10 mouse cellular contexts compared by ENCODE assay signal in the genomic region with DNA sequence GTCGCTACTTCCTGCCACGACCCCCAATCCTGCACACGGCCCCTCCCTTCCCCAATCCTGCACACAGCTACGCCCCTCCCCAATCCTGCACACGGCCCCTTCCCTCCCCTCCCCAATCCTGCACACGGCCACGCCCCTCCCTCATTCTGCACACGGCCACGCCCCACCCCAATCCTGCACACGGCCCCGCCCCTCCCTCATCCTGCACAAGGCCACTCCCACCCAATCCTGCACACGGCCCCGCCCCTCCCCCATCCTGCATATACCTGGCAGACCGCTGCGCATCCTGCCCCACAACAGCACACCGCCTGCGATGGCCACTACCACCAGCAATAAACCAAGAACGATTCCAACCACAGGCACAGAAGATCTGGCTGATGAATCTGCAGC. TPM values are rescaled to one million over a fixed set of nuclear protein-coding genes. Genes with fewer than 3 reads are reported as not detected.
A peak's percentile ranks its signal among the peaks of the same experiment; 100 is the strongest.
DNase-seq lines count a peak whose midpoint lies in the region; ATAC-seq lines count a peak whose summit lies in the region.
"Had no signal": no experiment of that assay in that cellular context is flagged by ENCODE, and none has a peak within 500 bp of the region (broad histone marks: within the 10 kb centered on the region; RNA-seq: fewer than 3 reads in every experiment).

No protein-coding gene starts in this region.

- ATAC-seq in hindbrain, embryonic 13.5 days (ENCODE audit: low FRiP score) = no peak
- no peak for ATAC-seq in limb, embryonic 11.5 days (ENCODE audit: insufficient number of reproducible peaks, low FRiP score, low TSS enrichment, low read depth)
- no peak for ATAC-seq in forebrain, embryonic 13.5 days

- H3K36me3 ChIP-seq in hindbrain, embryonic 10.5 days = peaks cover 1% of the 10 kb centered on the region
- H3K36me3 ChIP-seq in hindbrain, embryonic 13.5 days = no peaks in the 10 kb centered on the region
- H3K36me3 ChIP-seq in limb, embryonic 11.5 days (ENCODE audit: control insufficient read depth, insufficient read depth, low read length) = peaks cover 2% of the 10 kb centered on the region; the same call in 1 of the 2 replicates
- H3K36me3 ChIP-seq in forebrain, embryonic 13.5 days (ENCODE audit: poor library complexity, severe bottlenecking) = peaks cover 1% of the 10 kb centered on the region; the same call in 1 of the 2 replicates

- no peak overlapping the region for H3K4me2 ChIP-seq in hindbrain, embryonic 13.5 days
- peak overlapping the region; percentile 0; the same call in 1 of the 2 replicates for H3K4me2 ChIP-seq in limb, embryonic 11.5 days (ENCODE audit: low read depth, severe bottlenecking)
- no peak overlapping the region for H3K4me2 ChIP-seq in forebrain, embryonic 13.5 days
- H3K4me2 ChIP-seq: midbrain, embryonic 12.5 days had no signal

- H3K27me3 ChIP-seq in hindbrain, embryonic 10.5 days (ENCODE audit: insufficient read depth, poor library complexity, severe bottlenecking) = peaks cover 11% of the 10 kb centered on the region
- H3K27me3 ChIP-seq in hindbrain, embryonic 13.5 days = peaks cover 4% of the 10 kb centered on the region; the same call in 1 of the 2 replicates
- H3K27me3 ChIP-seq in limb, embryonic 11.5 days (ENCODE audit: control insufficient read depth, insufficient read depth, low read length) = no peaks in the 10 kb centered on the region
- no peaks in the 10 kb centered on the region for H3K27me3 ChIP-seq in forebrain, embryonic 13.5 days

- no peak overlapping the region for H3K9ac ChIP-seq in hindbrain, embryonic 13.5 days
- no peak overlapping the region for H3K9ac ChIP-seq in limb, embryonic 11.5 days (ENCODE audit: low read length)
- no peak overlapping the region for H3K9ac ChIP-seq in forebrain, embryonic 13.5 days
- H3K9ac ChIP-seq: midbrain, embryonic 12.5 days had no signal

- WGBS in hindbrain, embryonic 10.5 days = 37% methylated on average over 18 of the region's 18 CpGs
- WGBS in hindbrain, embryonic 13.5 days = 41% methylated on average over 15 of the region's 18 CpGs
- WGBS in limb, embryonic 11.5 days = 20% methylated on average over 17 of the region's 18 CpGs
- 37% methylated on average over 18 of the region's 18 CpGs for WGBS in forebrain, embryonic 13.5 days

- H3K9me3 ChIP-seq in hindbrain, embryonic 10.5 days = no peaks in the 10 kb centered on the region
- no peaks in the 10 kb centered on the region for H3K9me3 ChIP-seq in hindbrain, embryonic 13.5 days
- no peaks in the 10 kb centered on the region for H3K9me3 ChIP-seq in limb, embryonic 11.5 days (ENCODE audit: control insufficient read depth, low read length)
- no peaks in the 10 kb centered on the region for H3K9me3 ChIP-seq in forebrain, embryonic 13.5 days (replicated peaks)
- H3K9me3 ChIP-seq: midbrain, embryonic 12.5 days had no signal

- peak overlapping the region; percentile 16; the same call in 1 of the 2 replicates for H3K4me3 ChIP-seq in hindbrain, embryonic 10.5 days
- H3K4me3 ChIP-seq in hindbrain, embryonic 13.5 days = no peak overlapping the region
- H3K4me3 ChIP-seq in limb, embryonic 11.5 days (ENCODE audit: low read depth, low read length) = no peak overlapping the region
- H3K4me3 ChIP-seq in forebrain, embryonic 13.5 days = no peak overlapping the region
- H3K4me3 ChIP-seq: midbrain, embryonic 12.5 days had no signal

- DNase-seq in hindbrain, embryonic 10.5 days (ENCODE audit: low spot score) = peak; percentile 33
- DNase-seq in CD4-positive, CD25-positive, alpha-beta regulatory T cell, adult 2 months (ENCODE audit: low read depth, low spot score) = peak; percentile 58
- peak; percentile 31 for DNase-seq in NIH3T3 (ENCODE audit: low read depth)
- peak; percentile 71 for DNase-seq in limb, embryonic 11.5 days (ENCODE audit: low spot score)
- DNase-seq in layer of hippocampus, postnatal 36 days = no peak
- no peak for DNase-seq in gastrocnemius, adult 8-10 months (ENCODE audit: low spot score in 2 of 2)
- DNase-seq: heart, postnatal 36 days had no signal

- H3K4me1 ChIP-seq in hindbrain, embryonic 10.5 days (replicated peaks) = peaks cover 33% of the 10 kb centered on the region
- peaks cover 19% of the 10 kb centered on the region; the same call in 1 of the 2 replicates for H3K4me1 ChIP-seq in hindbrain, embryonic 13.5 days (replicated peaks)
- peaks cover 20% of the 10 kb centered on the region for H3K4me1 ChIP-seq in limb, embryonic 11.5 days (ENCODE audit: control insufficient read depth, insufficient read depth, low read length)
- H3K4me1 ChIP-seq in forebrain, embryonic 13.5 days = peaks cover 19% of the 10 kb centered on the region

- peak overlapping the region; percentile 72 for H3K27ac ChIP-seq in hindbrain, embryonic 10.5 days
- H3K27ac ChIP-seq in hindbrain, embryonic 13.5 days = no peak overlapping the region
- H3K27ac ChIP-seq in limb, embryonic 11.5 days (replicated peaks; ENCODE audit: low read depth, low read length) = peak overlapping the region; percentile 68
- H3K27ac ChIP-seq in forebrain, embryonic 13.5 days = no peak overlapping the region
- H3K27ac ChIP-seq: midbrain, embryonic 12.5 days had no signal

RNA-seq across cellular contexts. Expression of gene Rcn3, which starts 1.5 kb away (rescaled TPM):
- polyA plus RNA-seq in hindbrain, embryonic 10.5 days (2016; fragmentation: Nextera tagmentation; extraction: Ambion mirVana) = 127 and 135 TPM in 2 replicates
- 93.8 and 103 TPM in 2 replicates for polyA plus RNA-seq in hindbrain, embryonic 13.5 days (2015; fragmentation: Nextera tagmentation; extraction: Ambion mirVana)
- 220 and 245 TPM in 2 replicates for polyA plus RNA-seq in limb, embryonic 11.5 days (2014; fragmentation: Nextera tagmentation; extraction: Ambion mirVana)
- 1 to 10 TPM; 6.2 to 6.9 TPM for total RNA-seq in layer of hippocampus, postnatal 36 days (2021)
- 61.3 and 62.0 TPM in 2 replicates for polyA plus RNA-seq in forebrain, embryonic 13.5 days (2015; fragmentation: Nextera tagmentation; extraction: Ambion mirVana)
- 10 to 100 TPM in 1 of 4 experiments, 1 to 10 TPM in 3; 4.1 to 10.2 (median 7.5) TPM for total RNA-seq in gastrocnemius, adult 8-10 months (2022)

RNA-seq across cellular contexts. Expression of gene Fcgrt, which starts 10.1 kb away (rescaled TPM):
- 9.9 and 13.1 TPM in 2 replicates for polyA plus RNA-seq in hindbrain, embryonic 10.5 days (2016; fragmentation: Nextera tagmentation; extraction: Ambion mirVana)
- 26.9 and 28.3 TPM in 2 replicates for polyA plus RNA-seq in hindbrain, embryonic 13.5 days (2015; fragmentation: Nextera tagmentation; extraction: Ambion mirVana)
- polyA plus RNA-seq in limb, embryonic 11.5 days (2014; fragmentation: Nextera tagmentation; extraction: Ambion mirVana) = 8.0 and 9.8 TPM in 2 replicates
- total RNA-seq in layer of hippocampus, postnatal 36 days (2021) = 10 to 100 TPM; 16.7 to 18.5 TPM
- polyA plus RNA-seq in forebrain, embryonic 13.5 days (2015; fragmentation: Nextera tagmentation; extraction: Ambion mirVana) = 8.0 and 9.9 TPM in 2 replicates
- 10 to 100 TPM; 23.8 to 37.0 (median 30.0) TPM for total RNA-seq in gastrocnemius, adult 8-10 months (2022)

RNA-seq across cellular contexts. Expression of gene Rps11, which starts 30.7 kb away (rescaled TPM):
- 1,526 and 1,700 TPM in 2 replicates for polyA plus RNA-seq in hindbrain, embryonic 10.5 days (2016; fragmentation: Nextera tagmentation; extraction: Ambion mirVana)
- 994 and 999 TPM in 2 replicates for polyA plus RNA-seq in hindbrain, embryonic 13.5 days (2015; fragmentation: Nextera tagmentation; extraction: Ambion mirVana)
- 1,759 and 1,785 TPM in 2 replicates for polyA plus RNA-seq in limb, embryonic 11.5 days (2014; fragmentation: Nextera tagmentation; extraction: Ambion mirVana)
- 100 to 1,000 TPM; 408 to 432 TPM for total RNA-seq in layer of hippocampus, postnatal 36 days (2021)
- 1,342 and 1,406 TPM in 2 replicates for polyA plus RNA-seq in forebrain, embryonic 13.5 days (2015; fragmentation: Nextera tagmentation; extraction: Ambion mirVana)
- 100 to 1,000 TPM; 471 to 554 (median 519) TPM for total RNA-seq in gastrocnemius, adult 8-10 months (2022)

RNA-seq across cellular contexts. Expression of gene Prrg2, which starts 31.0 kb away (rescaled TPM):
- polyA plus RNA-seq in hindbrain, embryonic 10.5 days (2016; fragmentation: Nextera tagmentation; extraction: Ambion mirVana) = 16.9 and 18.6 TPM in 2 replicates
- polyA plus RNA-seq in hindbrain, embryonic 13.5 days (2015; fragmentation: Nextera tagmentation; extraction: Ambion mirVana) = 14.8 and 17.1 TPM in 2 replicates
- 22.1 and 24.6 TPM in 2 replicates for polyA plus RNA-seq in limb, embryonic 11.5 days (2014; fragmentation: Nextera tagmentation; extraction: Ambion mirVana)
- 1 to 10 TPM; 5.5 to 6.1 TPM for total RNA-seq in layer of hippocampus, postnatal 36 days (2021)
- 14.7 and 14.8 TPM in 2 replicates for polyA plus RNA-seq in forebrain, embryonic 13.5 days (2015; fragmentation: Nextera tagmentation; extraction: Ambion mirVana)
- total RNA-seq in gastrocnemius, adult 8-10 months (2022) = 10 to 100 TPM in 2 of 4 experiments, 1 to 10 TPM in 2; 7.2 to 13.3 (median 10.6) TPM

RNA-seq across cellular contexts. Expression of gene Nosip, which starts 31.3 kb away (rescaled TPM):
- 67.8 and 70.7 TPM in 2 replicates for polyA plus RNA-seq in hindbrain, embryonic 10.5 days (2016; fragmentation: Nextera tagmentation; extraction: Ambion mirVana)
- polyA plus RNA-seq in hindbrain, embryonic 13.5 days (2015; fragmentation: Nextera tagmentation; extraction: Ambion mirVana) = 58.0 and 58.5 TPM in 2 replicates
- polyA plus RNA-seq in limb, embryonic 11.5 days (2014; fragmentation: Nextera tagmentation; extraction: Ambion mirVana) = 70.2 and 73.9 TPM in 2 replicates
- 10 to 100 TPM; 51.0 to 51.3 TPM for total RNA-seq in layer of hippocampus, postnatal 36 days (2021)
- polyA plus RNA-seq in forebrain, embryonic 13.5 days (2015; fragmentation: Nextera tagmentation; extraction: Ambion mirVana) = 52.7 and 58.5 TPM in 2 replicates
- 10 to 100 TPM; 24.5 to 31.0 (median 28.2) TPM for total RNA-seq in gastrocnemius, adult 8-10 months (2022)

Comparison
In these comparisons a context has a peak if more than half of its experiments do, and no peak if none do; other contexts are left out.
1. H3K27ac ChIP-seq: peak in hindbrain, embryonic 10.5 days (single experiment) and limb, embryonic 11.5 days (single experiment); none in hindbrain, embryonic 13.5 days (single experiment) and forebrain, embryonic 13.5 days (single experiment).
2. DNase-seq: peak in hindbrain, embryonic 10.5 days (single experiment), CD4-positive, CD25-positive, alpha-beta regulatory T cell, adult 2 months (single experiment), NIH3T3 (single experiment) and limb, embryonic 11.5 days (single experiment); none in layer of hippocampus, postnatal 36 days (0 of 2) and gastrocnemius, adult 8-10 months (0 of 2).